Mouse (Mus musculus) stomach, embryonic 14.5 days (tissue): ENCODE measurements around the gene Slc48a1. TPM values are rescaled to one million over a fixed set of nuclear protein-coding genes. Genes with fewer than 3 reads are reported as not detected.

Experiments
- ATAC-seq: fragments of 200-750 bp; cut with Nextera tagmentation; 2 replicates; pipeline ENCODE4 v1.8.0; 2017; ENCODE audit warnings: low read depth, moderate TSS enrichment; ENCODE audit not compliant: insufficient number of reproducible peaks, insufficient read depth, low FRiP score
- H3K27ac ChIP-seq: fragments of 300-500 bp; sonication (generic); 2 replicates; pipeline ENCODE4 v1.5.1; 2014; ENCODE audit warnings: mild to moderate bottlenecking, low read length, moderate library complexity, mixed read lengths
- H3K27me3 ChIP-seq: fragments of 300-500 bp; sonication (generic); 2 replicates; pipeline ENCODE4 v1.6.1; 2014; ENCODE audit warnings: low read length, control low read depth, mixed read lengths; ENCODE audit not compliant: control insufficient read depth, insufficient read depth
- H3K36me3 ChIP-seq: fragments of 300-500 bp; sonication (generic); 2 replicates; pipeline ENCODE4 v1.6.1; 2014; ENCODE audit warnings: mild to moderate bottlenecking, control low read depth, low read length, moderate library complexity, mixed read lengths; ENCODE audit not compliant: control insufficient read depth, insufficient read depth
- H3K4me1 ChIP-seq: fragments of 300-500 bp; sonication (generic); 2 replicates; pipeline ENCODE4 v1.6.1; 2014; ENCODE audit warnings: low read length, control low read depth, mixed read lengths; ENCODE audit not compliant: control insufficient read depth, insufficient read depth
- H3K4me2 ChIP-seq: fragments of 300-500 bp; sonication (generic); replicated peaks from 2 replicates; pipeline ENCODE4 v1.6.1; 2014; ENCODE audit warnings: low read depth, low read length, control low read depth
- H3K4me3 ChIP-seq: fragments of 300-500 bp; sonication (generic); 2 replicates; pipeline ENCODE4 v1.5.1; 2014; ENCODE audit warnings: low read depth, low read length, control low read depth
- H3K9ac ChIP-seq: fragments of 300-500 bp; sonication (generic); replicated peaks from 2 replicates; pipeline ENCODE4 v1.6.1; 2014; ENCODE audit warnings: low read depth, mild to moderate bottlenecking, control low read depth, low read length, moderate library complexity, mixed read lengths
- H3K9me3 ChIP-seq: fragments of 300-500 bp; sonication (generic); 2 replicates; pipeline ENCODE4 v1.6.1; 2016; ENCODE audit warnings: low read depth, low read length, control low read depth; ENCODE audit not compliant: control insufficient read depth
- WGBS: fragments of 180-500 bp; shearing (Covaris S2); extraction: QIAGEN DNeasy Blood & Tissue Kit; methylation state at CpG from one replicate; pipeline ENCODE4 v1.1.7; 2014; 5-methylcytosine and 5-hydroxymethylcytosine counted together
- polyA plus RNA-seq: library from polyadenylated mRNA; unstranded; fragments of >200 nt; fragmentation: Nextera tagmentation; extraction: Ambion mirVana; gene quantifications from 2 replicates; pipeline ENCODE4 v1.2.1, GENCODE M21; 2014

Slc48a1 gene
- polyA plus RNA-seq, 1 experiment from 2014 or later, result 23.5 TPM

GRCm38 (mm10) chr15:97830253-97830787 is 52.0 kb downstream of the Slc48a1 start:
- peak overlapping the region; percentile 97 for H3K9ac ChIP-seq
- WGBS, result 14% methylated on average over 12 of the region's 12 CpGs
- peaks cover 52% of the 10 kb centered on the region for H3K4me1 ChIP-seq
- no peaks in the 10 kb centered on the region for H3K9me3 ChIP-seq
- H3K36me3 ChIP-seq, result no peaks in the 10 kb centered on the region
- no peaks in the 10 kb centered on the region for H3K27me3 ChIP-seq
- H3K4me3 ChIP-seq, result peak overlapping the region; percentile 78
- H3K4me2 ChIP-seq, result peak overlapping the region; percentile 64
- H3K27ac ChIP-seq, result peak overlapping the region; percentile 97; the same call in 1 of the 2 replicates
- ATAC-seq, result no peak

GRCm38 (mm10) chr15:97830788-97831241 is 52.5 kb downstream of the Slc48a1 start:
- H3K27me3 ChIP-seq, result no peaks in the 10 kb centered on the region
- H3K9ac ChIP-seq, result peak overlapping the region; percentile 97
- peak overlapping the region; percentile 78 for H3K4me3 ChIP-seq
- peak overlapping the region; percentile 97 for H3K27ac ChIP-seq
- no peaks in the 10 kb centered on the region for H3K36me3 ChIP-seq
- 0 out of 2 replicates have a peak, but pooled peaks have one; percentile 5 for ATAC-seq
- WGBS, result under 1% methylated on average over 39 of the region's 39 CpGs
- no peaks in the 10 kb centered on the region for H3K9me3 ChIP-seq
- peak overlapping the region; percentile 64 for H3K4me2 ChIP-seq
- peaks cover 47% of the 10 kb centered on the region for H3K4me1 ChIP-seq

GRCm38 (mm10) chr15:97831242-97831986 is 53.1 kb downstream of the Slc48a1 start:
- H3K9me3 ChIP-seq, result no peaks in the 10 kb centered on the region
- peaks cover 41% of the 10 kb centered on the region for H3K4me1 ChIP-seq
- peak overlapping the region; percentile 97 for H3K27ac ChIP-seq
- WGBS, result under 1% methylated on average over 53 of the region's 84 CpGs
- H3K4me2 ChIP-seq, result peak overlapping the region; percentile 64
- H3K4me3 ChIP-seq, result peak overlapping the region; percentile 78
- H3K36me3 ChIP-seq, result no peaks in the 10 kb centered on the region
- H3K9ac ChIP-seq, result peak overlapping the region; percentile 97
- ATAC-seq, result peak; percentile 85
- no peaks in the 10 kb centered on the region for H3K27me3 ChIP-seq

GRCm38 (mm10) chr15:97831987-97832640 is 53.8 kb downstream of the Slc48a1 start:
- peak overlapping the region; percentile 97 for H3K9ac ChIP-seq
- WGBS, result 5% methylated on average over 10 of the region's 10 CpGs
- H3K27me3 ChIP-seq, result no peaks in the 10 kb centered on the region
- H3K4me2 ChIP-seq, result peak overlapping the region; percentile 64
- peak overlapping the region; percentile 78 for H3K4me3 ChIP-seq
- H3K36me3 ChIP-seq, result no peaks in the 10 kb centered on the region
- no peak for ATAC-seq
- peak overlapping the region; percentile 97 for H3K27ac ChIP-seq
- peaks cover 40% of the 10 kb centered on the region for H3K4me1 ChIP-seq
- no peaks in the 10 kb centered on the region for H3K9me3 ChIP-seq

- Histone ChIP-seq H3K9ac (no peak overlapping the region), H3K36me3 (no peaks in the 10 kb centered on the region), H3K27ac (peak overlapping the region; percentile 2; the same call in 1 of the 2 replicates), H3K4me1 (peaks cover 43% of the 10 kb centered on the region), H3K4me2 (peak overlapping the region; percentile 64; the same call in 1 of the 2 replicates), H3K27me3 (no peaks in the 10 kb centered on the region), H3K9me3 (no peaks in the 10 kb centered on the region), H3K4me3 (no peak overlapping the region)
- WGBS, result 69% methylated on average over 9 of the region's 9 CpGs
- no peak for ATAC-seq
These were observed 54.6 kb downstream of the Slc48a1 start for GRCm38 (mm10) chr15:97832764-97833479.

GRCm38 (mm10) chr15:97836153-97836893 is 58.0 kb downstream of the Slc48a1 start:
- Histone ChIP-seq H3K9me3 (no peaks in the 10 kb centered on the region), H3K27me3 (no peaks in the 10 kb centered on the region), H3K36me3 (no peaks in the 10 kb centered on the region), H3K4me1 (peaks cover 32% of the 10 kb centered on the region), H3K4me2 (no peak overlapping the region), H3K27ac (no peak overlapping the region), H3K4me3 (no peak overlapping the region), H3K9ac (no peak overlapping the region)
- 50% methylated on average over 17 of the region's 17 CpGs for WGBS
- ATAC-seq, result no peak

GRCm38 (mm10) chr15:97836894-97837247 is 58.6 kb downstream of the Slc48a1 start:
- Histone ChIP-seq H3K9ac (no peak overlapping the region), H3K27me3 (no peaks in the 10 kb centered on the region), H3K36me3 (no peaks in the 10 kb centered on the region), H3K4me2 (no peak overlapping the region), H3K4me3 (no peak overlapping the region), H3K4me1 (peaks cover 30% of the 10 kb centered on the region), H3K9me3 (no peaks in the 10 kb centered on the region), H3K27ac (no peak overlapping the region)
- WGBS, result 60% methylated on average over 8 of the region's 8 CpGs
- ATAC-seq, result no peak
